ENCODE assay signal across 8 mouse cellular contexts in the genomic region with DNA sequence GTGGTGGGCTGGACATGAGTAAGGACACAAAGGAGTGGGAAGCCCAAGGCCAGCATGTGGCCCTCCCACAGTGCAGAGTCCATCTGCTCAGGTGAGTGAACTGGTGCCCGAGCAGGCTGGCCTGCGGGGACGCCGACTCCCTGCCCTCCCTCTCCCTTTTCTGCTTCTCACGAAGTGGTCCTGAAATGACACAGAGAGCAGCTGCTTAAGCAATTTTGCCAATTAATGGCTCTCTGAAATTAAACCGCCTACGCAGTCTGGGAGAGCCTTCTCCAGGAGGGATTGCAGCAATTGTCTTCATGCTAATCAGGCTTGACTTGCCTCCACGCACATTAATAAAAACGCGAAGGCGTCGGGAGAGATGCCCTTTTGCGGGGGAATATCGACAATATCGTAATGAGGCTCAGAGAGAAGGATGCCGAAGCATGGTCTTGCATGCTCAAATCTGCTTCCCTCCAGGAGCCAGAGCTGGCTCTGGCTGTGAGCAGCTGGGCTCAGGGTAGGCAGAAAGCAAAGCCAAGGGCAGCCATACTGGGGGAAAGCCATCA.
DNase-seq lines count a peak whose midpoint lies in the region; ATAC-seq and TF ChIP-seq lines count a peak whose summit lies in the region.

No protein-coding gene starts in this region.

- ATAC-seq in cerebellum, adult (ENCODE audit: insufficient number of reproducible peaks, low FRiP score, low TSS enrichment) = peak; percentile 85
- peak; percentile 65 for ATAC-seq in midbrain, embryonic 16.5 days

- no peaks in the 10 kb centered on the region for H3K27me3 ChIP-seq in midbrain, embryonic 16.5 days (ENCODE audit: control insufficient read depth, insufficient read depth, low read depth, low read length)

- H3K9ac ChIP-seq in midbrain, embryonic 16.5 days (ENCODE audit: low read depth, low read length) = peak overlapping the region; percentile 15; the same call in 1 of the 2 replicates

- H3K4me2 ChIP-seq in midbrain, embryonic 16.5 days (ENCODE audit: low read length) = peak overlapping the region; percentile 21; the same call in 1 of the 2 replicates

- intact Hi-C loops in heart, postnatal 14 days (cut with DNase I) = no loop called here

- H3K36me3 ChIP-seq in midbrain, embryonic 16.5 days (ENCODE audit: control insufficient read depth, insufficient read depth, low read length) = no peaks in the 10 kb centered on the region

- no peak for TF ChIP-seq CTCF in layer of hippocampus, adult 2 months (conservative IDR thresholded peaks at IDR 0.05)

- no peak overlapping the region for H3K27ac ChIP-seq in layer of hippocampus, adult 2 months
- H3K27ac ChIP-seq in midbrain, embryonic 16.5 days (ENCODE audit: low read length) = peak overlapping the region; percentile 40

- peak; percentile 86 for DNase-seq in cerebellum, postnatal 36 days
- DNase-seq in layer of hippocampus, adult 2 months (ENCODE audit: low spot score in 2 of 2) = peak; percentile 34 to 47
- DNase-seq in thymus, postnatal 0 days (ENCODE audit: low spot score) = no peak
- no peak for DNase-seq in lung, postnatal 36 days
- no peak for DNase-seq in heart, postnatal 14 days
- no peak for DNase-seq in spleen, adult 12 weeks (ENCODE audit: low spot score)

- WGBS in midbrain, embryonic 16.5 days = 10% methylated on average over 16 of the region's 16 CpGs

- no peaks in the 10 kb centered on the region for H3K9me3 ChIP-seq in midbrain, embryonic 16.5 days (replicated peaks; ENCODE audit: control insufficient read depth, low read length, poor library complexity, severe bottlenecking)

- H3K4me3 ChIP-seq in layer of hippocampus, adult 2 months = no peak overlapping the region
- H3K4me3 ChIP-seq in midbrain, embryonic 16.5 days (ENCODE audit: low read depth, low read length) = no peak overlapping the region

- H3K4me1 ChIP-seq in midbrain, embryonic 16.5 days (ENCODE audit: control insufficient read depth, insufficient read depth, low read length) = peaks cover 12% of the 10 kb centered on the region

Comparison
In these comparisons a context has a peak if more than half of its experiments do, and no peak if none do; other contexts are left out.
1. DNase-seq: peak in cerebellum, postnatal 36 days (2 of 2) and layer of hippocampus, adult 2 months (2 of 2); none in thymus, postnatal 0 days (single experiment), lung, postnatal 36 days (single experiment), heart, postnatal 14 days (0 of 2) and spleen, adult 12 weeks (single experiment).